Mouse (Mus musculus) Muller cell, postnatal 12 days (primary cell): ENCODE measurements around the gene Cdk5.
A peak's percentile ranks its signal among the peaks of the same experiment; 100 is the strongest.
"Not testable (repeated sequence)": the region's sequence is repeated elsewhere in the genome, so short reads cannot be mapped to it uniquely, and the experiment has no call there.

ENCODE experiments used
- DNase-seq: peaks from one replicate; pipeline ENCODE4 v3.0.0-alpha.2; 2015; ENCODE audit errors: inconsistent ontology term

Cdk5 gene

DNA sequence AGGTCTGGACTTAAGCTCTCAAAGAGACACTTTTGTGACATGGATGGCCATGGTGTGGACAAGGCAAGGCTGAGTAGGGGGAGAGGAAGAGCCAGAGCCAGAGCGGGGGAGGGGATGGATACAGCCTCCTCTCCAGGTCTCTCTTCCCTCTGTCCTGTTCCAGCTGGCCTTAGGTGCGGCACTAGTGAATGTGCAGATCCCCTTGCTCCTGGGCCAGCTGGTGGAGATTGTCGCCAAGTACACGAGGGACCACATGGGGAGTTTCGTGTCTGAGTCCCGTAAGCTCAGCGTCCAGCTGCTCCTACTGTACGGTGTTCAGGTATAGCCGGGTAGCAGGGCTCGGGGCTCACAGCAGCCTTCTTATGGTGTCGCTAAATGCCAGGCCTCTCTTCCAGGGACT, 23.0 kb downstream of the Cdk5 start:
- DNase-seq, result no peak

DNA sequence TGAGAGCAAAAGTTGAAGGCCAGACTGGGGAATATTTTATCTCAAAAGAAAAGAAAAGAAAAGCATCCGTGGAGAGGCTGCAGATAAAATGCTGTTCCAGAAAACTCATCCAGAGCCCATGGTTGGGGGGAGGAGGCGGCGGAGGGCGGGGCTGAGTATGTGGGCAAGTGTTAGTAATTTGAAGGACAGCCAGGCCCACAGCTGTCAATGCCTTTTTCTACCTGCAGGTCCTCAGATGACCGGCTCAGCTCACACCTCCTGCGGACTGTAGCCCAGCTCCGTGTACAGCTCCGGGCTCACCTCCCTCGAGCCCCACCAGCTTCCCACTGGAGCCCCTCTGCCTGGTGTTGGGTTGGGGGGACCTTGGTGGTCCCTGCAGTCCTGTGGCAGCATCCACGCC, 23.6 kb downstream of the Cdk5 start:
- DNase-seq, result no peak

DNA sequence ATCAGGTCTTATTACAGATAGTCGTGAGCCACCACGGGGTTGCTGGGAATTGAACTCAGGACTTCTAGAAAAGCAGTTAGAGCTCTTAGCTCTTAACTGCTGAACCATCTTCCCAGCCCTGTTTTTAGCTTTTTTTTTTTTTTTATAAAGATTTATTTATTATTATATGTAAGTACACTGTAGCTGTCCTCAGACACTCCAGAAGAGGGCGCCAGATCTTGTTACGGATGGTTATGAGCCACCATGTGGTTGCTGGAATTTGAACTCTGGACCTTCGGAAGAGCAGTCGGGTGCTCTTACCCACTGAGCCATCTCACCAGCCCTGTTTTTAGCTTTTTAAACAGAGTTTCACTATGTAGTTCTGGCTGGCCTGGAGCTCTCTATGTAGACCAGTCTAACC, 27.1 kb downstream of the Cdk5 start:
- DNase-seq, result not testable (repeated sequence)

DNA sequence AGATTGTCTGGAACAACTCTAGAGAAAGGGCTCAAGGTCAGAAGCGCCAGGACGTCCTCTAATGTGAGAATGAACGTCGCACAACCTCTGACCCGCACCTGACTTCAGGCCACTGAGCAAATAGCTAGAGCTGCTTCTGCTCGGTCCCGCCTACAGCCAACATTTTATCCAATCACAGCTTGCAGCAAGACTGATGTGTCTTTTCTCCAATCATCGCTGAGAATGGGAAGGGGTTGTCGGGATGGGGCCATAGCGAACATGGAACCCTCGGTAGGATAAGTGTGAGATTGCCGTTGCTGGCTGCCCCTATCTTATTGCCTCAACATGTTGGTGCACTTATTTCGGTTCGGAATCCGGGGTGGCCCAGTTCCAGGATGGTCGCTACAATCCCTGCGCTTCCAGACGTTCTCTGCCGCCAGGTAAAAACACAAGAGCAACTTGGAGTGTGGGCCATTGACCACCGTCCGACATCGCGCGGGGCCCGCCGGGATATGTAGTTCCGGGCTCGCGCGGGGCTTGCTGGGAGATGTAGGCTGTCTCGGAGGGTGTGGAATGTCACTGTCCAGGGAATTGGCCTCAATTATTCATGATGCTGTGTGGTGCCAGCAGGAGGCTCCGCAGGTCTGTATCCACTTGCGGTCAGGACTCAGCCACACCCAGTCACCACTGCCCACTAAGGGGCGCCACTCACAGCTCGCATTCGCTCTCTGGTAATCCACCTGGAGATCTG, 29.0 kb downstream of the Cdk5 start:
- peak; percentile 99 for DNase-seq

DNA sequence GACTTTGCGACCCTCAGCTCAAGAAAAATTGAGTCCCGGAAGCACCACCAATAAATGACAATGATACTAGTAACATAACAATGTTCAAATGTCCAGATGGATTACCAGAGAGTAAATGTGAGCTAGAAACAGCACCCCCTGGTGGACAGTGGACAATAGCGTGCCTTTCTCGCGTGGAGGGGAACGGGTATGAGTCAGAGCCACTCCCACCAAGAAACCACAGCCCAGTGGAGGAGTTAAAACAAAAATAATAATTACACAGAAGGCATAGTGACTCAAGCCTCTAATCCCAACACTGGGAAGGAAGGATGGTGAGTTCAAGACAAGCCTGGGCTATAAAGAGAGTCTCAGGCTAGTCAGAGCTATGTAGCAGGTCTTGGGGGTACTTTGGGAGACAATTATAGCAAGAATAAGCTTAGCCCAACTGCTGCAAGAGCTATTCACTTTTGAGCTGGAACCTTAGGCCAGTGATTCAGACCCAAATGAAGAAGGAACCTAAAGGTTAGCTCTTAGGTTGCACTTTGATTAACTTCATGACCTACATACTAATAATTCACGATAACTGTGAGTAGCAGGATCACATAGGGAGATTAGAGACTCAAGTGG, 29.8 kb downstream of the Cdk5 start, which contains the start of gene Abcb8:
Abcb8 (plus strand) TSS at position 272 of the 606 bp plus-strand sequence.
- peak; percentile 83 for DNase-seq

DNA sequence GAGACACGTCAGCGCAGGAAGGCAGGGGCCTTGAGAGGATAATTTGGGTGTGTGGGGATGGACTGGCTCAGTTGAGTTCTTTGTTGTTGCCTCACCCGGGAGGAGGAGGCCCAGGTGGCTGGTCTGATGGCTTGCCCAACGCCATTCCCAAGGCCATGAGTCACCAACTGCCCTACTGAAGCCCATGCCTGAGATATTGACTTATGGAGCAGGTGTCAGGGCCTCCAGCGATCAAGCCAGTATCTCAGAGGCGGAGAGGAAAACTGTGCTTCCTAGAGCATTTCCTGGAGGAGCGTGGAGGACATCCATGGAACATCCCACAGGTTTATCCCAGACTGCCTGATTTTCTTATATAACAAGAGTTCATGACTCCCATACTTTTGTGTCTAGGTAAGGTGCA, 30.6 kb downstream of the Cdk5 start:
- no peak for DNase-seq

DNA sequence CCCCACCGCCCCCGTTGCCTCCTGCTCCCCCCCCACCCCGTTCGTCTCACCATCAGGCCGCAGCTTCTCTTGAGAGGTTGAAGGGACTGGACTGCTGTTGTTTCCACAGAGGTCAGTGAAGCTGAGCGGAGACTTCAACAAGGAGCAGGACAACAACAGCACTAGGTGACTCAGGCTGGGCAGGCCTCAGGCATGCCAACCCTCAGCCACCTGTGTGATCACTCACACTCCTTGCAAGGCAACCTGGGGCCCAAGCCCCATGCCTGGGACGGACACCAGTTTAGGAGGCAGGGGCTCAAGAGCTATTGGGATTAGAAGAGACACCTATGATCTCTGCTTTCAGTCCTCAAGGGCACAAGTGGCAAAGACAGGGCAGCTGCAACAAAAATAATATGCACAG, 31.5 kb downstream of the Cdk5 start, which contains the start of gene Atg9b:
Atg9b (minus strand) TSS at position 280 of the 400 bp plus-strand sequence.
- no peak for DNase-seq

DNA sequence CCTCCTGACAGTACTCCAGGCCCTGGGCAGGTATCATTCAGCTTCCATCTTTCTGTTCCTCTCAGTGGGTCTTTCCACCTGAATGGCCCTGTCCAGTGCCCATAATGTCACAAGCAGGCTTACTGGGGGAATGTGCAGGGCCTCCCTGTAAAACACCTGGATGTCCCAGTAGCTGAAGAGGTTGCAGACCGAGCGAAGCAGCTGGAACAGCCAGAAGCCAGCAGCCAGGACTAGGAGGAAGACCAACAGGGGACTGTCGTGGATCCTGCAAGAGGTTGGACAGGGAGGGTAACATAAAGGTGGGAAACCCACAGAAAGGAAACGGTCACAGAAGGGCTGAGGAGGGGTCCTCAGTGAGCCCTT, 33.7 kb downstream of the Cdk5 start:
- DNase-seq, result no peak

DNA sequence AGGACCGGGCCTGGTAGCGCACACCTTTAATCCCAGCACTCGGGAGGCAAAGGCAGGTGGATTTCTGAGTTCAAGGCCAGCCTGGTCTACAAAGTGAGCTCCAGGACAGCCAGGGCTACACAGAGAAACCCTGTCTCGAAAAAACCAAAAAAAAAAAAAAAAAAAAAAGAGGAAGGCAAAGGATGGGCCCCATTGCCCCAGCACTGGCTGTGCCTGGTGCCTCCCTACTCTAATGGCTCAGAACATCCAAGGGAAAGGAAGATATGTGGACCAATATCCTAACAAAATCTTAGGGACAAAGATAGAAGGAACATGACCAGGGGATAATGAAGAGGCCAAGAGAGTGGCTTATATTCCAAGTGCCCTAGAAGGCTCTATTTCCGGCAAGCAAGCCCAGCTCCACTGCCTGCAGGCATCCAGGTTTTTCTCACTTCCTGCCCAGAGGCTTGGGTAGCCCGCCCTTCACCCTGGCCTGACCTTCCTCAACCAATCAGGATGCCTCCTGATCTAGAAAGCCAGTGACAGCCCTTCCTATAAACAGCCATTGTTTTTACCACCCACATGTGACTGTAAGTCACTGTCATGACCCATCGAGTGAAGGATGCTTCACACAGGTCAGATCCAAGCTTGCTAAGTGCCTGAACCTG, 34.2 kb downstream of the Cdk5 start:
- DNase-seq, result no peak

DNA sequence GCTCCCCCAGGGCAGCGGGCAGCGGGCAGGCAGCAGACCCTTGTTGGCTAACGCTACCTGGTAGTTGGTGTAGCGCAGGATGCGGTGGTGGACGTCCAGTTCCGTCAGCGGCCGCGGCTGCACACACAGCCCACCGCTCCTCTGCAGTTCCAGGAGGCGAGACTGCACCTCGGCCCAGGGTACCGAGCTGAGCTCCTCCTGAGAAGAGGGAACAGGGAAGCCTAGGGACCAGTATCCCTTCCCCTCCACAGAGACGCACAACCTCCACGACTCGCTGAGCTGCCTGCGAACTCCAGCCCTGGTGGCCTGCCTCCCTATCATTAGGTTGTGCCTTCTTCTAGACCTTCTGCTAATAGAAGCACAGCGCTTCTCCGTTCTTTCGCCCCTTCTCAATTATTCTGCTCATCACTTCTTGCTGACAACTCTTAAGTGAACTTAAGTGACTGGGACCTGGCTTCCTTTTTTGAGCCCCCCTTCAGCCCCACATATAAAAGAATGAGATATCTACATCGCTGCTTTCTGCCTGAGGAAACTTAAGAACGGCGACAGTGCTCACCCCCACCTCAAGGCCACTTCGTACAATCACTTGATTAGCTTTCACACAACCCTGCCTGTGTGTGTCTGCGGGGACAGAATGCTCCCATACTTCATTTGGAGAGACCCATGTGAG, 34.9 kb downstream of the Cdk5 start:
- DNase-seq, result no peak

DNA sequence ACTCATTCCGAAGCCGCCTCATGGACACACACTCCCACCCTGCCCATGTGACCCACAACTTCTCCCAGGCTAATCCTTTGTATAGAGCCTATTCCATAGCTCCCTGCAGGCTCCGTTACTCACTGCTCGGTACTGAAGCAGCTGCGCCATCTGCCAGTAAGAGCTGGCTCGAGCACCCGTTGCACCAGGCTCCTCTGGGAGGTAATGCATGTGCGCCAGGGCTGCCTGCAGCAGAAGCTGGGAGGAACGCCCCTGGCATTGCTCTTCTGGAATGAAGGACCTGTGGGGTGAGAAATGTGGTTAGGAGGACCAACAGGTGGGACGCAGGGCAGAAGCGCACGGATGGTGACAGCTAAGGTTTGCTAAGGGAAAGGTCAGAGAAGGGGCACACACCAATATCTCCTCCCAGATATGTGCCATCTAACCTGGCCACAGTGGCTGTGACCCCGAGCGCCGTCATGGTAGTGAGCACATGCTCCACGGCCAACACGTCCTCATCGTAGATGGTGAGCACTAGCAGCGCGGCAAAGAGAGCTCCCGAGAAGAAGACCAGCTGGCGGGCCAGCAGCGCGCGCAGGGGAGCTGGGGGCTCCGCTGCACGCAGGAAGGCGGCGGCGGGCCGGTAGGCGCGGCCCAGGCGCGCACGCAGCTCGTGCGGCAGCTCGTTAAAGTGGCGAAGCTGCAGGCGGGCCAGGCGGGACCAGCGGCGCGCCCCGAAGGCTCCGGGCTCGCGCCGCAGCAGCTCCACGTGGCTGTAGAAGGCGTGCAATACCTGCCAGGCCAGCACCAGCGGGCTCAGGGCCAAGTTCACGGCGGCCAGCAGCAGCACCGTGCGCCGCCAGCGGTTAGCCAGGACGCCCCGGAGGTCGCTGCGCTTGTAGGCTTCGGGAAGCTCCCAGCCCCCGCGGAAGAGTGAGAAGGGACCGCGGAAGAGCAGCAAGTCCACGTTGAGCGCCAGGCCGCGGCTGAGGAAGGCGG, 35.8 kb downstream of the Cdk5 start:
- DNase-seq, result peak; percentile 46

DNA sequence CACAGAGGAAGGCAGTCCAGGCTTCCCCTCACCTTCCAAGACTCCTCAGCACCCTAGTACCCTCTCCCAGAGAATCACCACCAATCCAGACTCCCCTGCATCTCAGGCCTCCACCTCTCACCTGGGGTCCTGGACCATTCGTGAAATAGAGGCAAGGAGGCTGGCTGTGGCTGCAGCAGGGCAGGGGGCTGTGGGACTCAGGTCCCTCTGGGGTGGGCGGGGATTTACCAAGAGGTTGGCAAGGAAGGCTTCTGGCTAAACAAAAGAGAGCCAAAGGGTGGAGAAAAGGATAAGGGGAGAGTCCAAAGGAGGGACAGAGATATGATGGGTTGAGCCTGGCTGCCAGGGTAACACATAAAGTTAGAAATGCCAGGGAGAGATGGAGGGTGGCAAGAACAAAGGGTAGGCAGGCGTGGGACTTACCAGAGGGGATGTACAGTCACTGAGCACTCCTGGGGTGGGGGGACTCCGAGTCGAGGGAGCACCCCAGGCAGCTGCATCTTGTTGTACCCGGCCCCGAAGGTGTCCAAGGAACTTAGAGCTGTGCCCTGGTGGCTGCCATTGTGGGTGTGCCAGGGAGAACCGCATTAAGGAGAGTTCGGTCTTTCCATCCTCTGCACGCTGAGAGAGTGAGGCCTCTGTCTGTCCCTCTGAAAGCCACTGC, 37.3 kb downstream of the Cdk5 start:
- DNase-seq, result no peak

DNA sequence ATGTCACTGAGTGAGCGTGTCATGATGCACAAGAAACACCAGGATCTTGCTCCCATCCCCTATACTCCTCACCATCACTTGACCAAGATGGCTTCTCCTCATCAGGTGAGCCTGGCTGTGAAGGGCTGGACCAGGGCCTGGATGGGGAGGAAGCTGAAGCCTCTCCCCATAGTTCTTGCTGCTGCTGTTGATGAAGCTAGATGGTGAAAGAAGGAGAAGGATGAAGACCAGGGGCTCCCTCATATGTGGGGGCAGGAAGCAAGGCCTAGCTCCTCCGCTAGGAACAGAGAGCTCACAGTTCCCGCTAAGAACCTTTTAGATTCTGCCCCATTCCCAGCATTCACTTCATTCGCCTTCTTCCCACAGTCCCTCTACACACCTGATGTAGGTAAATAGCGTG, 38.0 kb downstream of the Cdk5 start:
- no peak for DNase-seq

DNA sequence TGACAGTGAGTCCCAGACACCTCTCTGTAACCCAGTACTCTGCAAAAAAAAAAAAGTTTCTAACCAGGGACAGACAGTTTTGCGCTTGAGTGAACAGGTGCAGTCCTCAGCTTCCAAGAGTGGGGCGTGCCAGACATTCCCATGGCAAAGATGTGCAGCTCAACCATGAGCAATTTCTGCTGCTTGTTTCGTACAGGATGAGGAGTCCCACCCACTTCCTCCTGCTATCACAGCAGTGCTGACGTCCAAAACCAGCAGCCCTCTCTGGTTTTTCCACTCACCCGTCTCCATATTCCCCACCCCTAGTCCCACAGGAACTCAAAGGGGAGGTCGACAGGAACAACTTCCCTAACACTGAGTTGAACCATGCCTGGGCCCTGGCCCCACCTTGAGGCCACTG, 38.9 kb downstream of the Cdk5 start:
- DNase-seq, result no peak

DNA sequence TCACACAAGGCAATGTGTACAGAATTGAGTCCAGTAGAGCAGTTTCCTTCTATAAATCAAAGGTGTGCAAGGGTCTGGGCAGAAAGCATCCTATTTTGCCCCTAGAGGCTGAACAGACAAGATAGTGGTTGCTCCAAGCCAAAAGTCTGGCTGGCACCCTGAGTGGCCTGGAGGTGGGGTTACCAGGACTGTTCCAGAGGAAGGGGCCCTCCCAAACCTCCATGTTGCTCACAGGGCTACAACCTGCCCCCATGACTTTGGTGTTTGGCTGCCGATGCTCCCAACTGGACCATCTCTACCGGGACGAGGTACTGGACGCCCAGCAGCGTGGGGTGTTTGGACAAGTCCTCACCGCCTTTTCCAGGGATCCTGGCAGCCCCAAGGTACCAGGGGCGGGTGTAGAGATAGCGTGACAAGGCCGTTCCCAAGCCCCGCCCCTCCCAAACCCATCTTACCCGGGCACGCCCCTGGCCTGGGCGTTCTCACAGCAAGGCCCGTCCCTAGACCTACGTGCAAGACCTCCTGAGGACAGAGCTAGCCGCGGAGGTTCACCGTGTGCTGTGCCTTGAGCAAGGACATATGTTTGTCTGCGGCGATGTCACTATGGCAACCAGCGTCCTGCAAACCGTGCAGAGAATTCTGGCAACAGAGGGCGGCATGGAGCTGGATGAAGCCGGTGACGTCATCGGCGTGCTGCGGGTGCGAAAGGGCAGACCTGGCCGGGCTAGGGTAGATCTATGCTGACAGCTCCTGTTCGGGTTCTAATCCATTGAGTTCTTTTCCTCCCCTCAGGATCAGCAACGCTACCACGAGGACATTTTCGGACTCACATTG, 40.1 kb downstream of the Cdk5 start:
- DNase-seq, result peak; percentile 83

DNA sequence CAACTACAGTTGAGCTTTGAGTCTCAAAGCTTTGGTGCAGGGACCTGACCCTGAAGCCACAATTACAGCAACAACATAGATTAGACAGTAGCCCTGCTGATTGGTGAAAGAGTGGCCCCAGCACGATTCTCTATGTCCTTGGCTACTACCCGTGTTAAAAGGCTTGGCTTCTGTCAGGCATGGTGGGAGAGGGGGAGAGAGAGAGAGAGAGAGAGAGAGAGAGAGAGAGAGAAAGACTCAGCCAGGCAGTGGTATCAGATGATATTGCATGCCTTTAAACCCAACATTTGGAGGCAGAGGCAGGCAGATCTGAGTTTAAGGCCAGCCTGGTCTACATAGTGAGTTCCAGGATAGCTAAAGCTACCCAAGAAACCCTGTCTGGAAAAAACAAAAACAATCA, 41.3 kb downstream of the Cdk5 start:
- no peak for DNase-seq

DNA sequence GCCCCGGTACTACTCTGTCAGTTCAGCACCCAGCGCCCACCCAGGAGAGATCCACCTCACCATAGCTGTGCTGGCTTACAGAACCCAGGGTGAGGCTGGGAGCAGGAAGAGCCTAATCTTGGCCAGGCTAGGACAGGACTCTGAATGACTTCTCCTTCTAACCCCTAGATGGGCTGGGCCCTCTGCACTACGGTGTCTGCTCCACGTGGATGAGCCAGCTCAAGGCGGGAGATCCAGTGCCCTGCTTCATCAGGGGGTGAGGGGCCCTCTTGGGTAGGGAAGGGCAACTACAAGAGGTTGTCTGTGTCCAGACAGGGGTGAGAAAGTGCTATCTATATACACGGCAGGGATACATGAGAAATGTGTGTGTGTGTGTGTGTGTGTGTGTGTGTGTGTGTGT, 41.8 kb downstream of the Cdk5 start:
- DNase-seq, result no peak

DNA sequence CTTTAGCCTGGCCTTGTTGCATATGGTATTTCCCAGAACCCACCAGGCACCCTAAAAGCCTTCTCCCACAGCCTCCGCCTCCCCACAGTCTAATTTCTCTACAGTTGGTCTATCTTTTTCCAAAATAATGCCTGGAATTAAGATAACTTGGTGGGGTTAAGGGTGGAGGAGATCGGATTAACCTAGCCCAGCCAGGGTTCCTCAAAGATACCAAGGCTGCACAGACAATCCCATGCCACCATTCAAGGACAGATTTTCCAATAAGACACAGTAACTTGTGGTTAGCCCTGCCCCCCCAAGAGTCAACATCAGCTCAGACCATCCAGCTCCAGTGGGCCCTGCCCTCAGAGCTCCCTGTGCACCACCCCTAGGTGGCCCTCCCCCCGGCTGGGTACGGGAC, 42.8 kb downstream of the Cdk5 start:
- DNase-seq, result no peak

DNA sequence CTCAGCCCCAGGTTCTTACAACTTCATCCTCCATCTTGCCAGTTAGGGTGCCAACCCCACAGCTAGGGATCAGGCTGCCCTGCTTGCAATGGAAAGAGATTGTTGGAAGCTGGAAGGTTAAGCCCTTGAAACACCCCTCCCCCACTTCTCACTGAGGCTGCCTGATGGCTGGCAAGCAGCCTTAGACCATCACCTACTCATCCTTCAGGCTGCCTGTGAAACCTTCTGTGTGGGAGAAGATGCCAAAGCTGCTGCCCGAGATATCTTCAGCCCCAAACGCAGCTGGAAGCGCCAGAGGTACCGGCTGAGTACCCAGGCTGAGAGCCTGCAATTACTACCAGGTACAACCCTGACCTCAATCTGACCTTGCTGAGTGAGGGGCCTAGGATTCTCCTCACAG, 43.8 kb downstream of the Cdk5 start:
- no peak for DNase-seq

DNA sequence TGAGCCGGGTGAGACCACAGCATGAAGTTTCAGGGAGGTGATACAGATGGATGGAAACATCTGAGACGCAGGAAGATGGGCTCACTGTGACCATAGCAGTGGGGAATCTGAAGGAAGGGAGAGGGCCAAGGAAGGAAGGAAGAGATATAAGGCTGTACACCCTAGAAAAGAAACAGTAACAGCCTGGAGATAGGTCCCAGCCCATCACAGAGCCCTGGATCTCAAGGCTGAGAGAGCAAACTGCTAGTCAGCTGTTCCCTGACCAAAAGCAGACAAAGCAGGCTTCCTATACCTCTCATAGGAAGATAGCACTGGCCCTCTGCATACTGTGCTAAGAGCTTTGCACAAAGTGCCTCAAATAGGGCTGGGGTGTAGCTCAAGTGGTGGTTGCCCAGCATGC, 44.6 kb downstream of the Cdk5 start:
- no peak for DNase-seq
